Mouse (Mus musculus) kidney, adult 9 months (tissue): ENCODE data around the gene Ipo4.

Experiments used
- DNase-seq: peaks from one replicate; pipeline ENCODE4 v3.0.0; 2022

The Ipo4 gene

DNA sequence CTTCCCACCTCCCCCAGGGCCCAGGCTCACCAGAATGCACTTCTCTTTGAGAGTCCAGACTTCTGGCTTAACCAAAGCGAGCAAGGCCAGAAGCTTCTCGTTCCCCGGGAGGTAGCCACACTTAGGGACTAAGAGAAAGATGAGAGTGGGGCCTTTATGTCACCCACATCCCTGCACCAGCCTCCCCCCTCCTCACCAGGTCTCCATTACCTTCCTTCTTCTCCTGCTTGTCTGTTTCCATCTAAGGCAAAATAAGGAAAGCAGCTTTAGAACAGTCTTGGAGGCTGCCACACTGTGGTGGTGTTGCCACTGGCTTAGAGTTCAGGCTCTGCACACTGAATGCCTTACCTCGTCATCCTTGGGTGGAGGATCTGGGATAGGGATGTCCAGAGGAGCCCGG lies 46.5 kb downstream of the Ipo4 start:
- no peak for DNase-seq

DNA sequence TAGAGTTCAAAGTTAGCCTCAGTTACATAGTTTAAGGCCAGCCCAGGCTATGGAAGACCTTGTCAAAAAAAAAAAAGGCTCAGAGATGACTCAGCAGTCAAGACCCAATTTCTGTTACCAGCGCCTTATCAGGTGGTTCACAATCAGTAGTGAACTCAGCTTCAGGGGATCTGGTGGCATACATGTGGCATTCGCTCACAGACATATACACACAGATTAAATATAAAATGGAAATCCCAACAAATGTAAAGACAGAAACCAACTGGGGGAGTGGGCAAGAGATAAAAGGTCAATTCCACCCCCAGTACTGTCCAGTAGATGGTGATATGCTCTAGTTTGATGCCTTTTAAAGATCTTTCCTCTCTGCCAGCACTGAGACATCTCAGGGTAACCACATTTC lies 49.6 kb downstream of the Ipo4 start:
- no peak for DNase-seq

DNA sequence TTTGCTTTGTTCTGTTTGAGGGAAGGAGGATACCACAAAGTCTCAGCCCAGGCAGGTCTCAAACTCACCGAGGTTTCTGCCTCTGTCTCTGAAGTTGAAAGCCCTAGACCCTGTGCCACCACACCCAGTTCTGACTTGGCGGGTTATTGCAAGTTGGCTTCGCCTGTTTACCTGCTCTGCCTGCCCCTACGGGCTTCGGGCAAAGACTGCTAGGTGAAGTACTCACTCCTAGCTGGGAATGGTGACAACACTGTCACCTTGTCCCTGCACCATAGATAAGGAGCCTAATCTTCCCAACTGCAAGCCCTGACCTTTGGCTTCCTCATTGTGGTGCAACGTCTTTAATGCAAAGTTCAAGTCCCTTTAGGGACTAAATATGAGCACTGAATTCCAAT lies 50.2 kb downstream of the Ipo4 start:
- DNase-seq: no peak

DNA sequence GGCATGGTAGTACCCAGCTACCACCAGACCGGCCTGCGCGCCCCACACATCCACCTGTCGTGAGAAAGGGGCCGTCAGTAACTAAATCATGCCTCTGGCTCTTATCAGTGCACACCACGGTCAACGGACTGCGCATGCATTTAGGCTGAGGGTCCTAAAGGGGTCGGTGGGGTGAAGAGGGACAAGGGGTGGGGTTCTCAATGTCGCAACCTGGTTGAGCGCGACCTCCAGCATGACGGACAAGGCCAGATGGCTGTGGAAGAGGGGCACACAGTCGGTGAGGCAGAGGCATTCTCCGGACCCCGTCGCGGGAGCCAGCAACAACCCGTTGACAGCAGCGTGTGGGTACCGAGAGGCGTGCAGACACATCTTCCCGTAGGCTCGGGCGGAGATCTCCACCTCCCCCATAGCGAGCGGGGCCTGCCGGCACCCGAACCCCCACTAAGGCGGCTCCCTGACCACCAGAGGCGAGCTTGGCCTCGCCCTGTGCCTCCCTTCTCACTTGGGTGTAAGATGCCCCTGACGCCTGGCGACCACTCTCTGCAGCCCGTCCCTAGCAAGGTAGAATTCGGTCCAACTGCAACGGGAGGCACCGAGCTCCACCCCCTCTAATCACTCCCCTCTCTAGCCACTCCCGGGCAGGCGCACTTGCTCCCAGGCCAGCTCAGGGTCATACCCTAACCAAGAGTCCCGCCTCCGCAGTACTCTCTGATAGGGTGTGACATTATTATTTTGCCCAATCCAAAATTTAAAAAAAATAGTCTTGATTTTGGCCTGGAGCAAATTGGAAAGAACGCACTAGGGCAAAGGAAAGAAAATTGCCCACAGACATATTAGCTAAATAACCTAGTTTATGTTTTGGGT lies 50.8 kb downstream of the Ipo4 start, which contains the start of gene Emc9:
Gene Emc9, minus strand, starts transcription at position 601 of the 864 bp plus-strand sequence.
- peak; percentile 87 for DNase-seq

DNA sequence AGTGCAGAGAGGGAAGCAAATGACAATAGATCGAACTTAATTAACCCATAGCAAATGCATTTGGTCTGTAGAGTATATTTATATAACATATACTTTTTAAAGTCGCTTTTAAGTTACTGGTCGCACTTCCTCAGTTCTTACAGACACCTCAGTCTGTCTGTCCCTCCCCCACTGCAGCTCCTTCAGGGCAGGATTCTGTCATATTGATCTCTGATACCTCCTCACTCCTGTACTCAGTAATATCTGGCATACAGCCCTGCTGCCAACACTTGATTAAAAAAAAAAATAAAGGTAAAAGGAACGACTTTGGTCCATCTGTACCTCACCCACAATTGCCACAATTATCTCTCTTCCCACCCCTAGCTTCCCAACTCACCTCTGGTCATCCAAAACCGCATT lies 51.5 kb downstream of the Ipo4 start:
- DNase-seq: no peak

DNA sequence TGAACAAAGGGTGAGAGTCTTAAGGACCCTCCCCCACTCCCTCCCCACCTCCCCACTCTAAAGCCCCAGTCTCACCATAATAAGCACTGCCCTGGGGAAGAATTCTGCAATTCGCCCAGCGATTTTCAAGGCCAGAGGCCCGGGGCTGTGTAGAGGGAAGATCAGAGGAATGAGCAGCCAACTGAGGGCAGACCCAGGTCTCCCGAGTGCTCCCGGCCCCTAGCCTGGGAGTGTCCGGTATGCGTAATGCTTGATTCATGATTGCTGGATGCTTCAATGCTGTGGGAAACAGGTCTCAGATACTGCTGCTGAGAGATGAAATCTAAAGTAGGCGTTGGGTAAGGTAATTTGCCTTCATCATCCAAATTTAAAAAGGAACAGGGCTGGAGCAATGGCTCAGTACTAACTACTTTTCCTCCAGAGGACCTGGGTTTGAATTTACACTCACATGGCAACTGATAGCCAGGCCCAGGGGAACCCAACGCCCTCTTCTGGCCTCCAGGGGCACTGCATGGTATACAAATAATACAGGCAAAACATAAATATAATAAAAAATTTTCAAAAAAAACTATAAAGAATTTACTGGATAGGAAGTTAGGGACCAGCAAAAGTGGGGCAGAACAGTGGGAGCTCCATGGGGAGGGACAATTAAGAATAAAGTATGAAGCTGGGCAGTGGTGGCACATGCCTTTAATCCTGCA lies 53.6 kb downstream of the Ipo4 start:
- DNase-seq: no peak

DNA sequence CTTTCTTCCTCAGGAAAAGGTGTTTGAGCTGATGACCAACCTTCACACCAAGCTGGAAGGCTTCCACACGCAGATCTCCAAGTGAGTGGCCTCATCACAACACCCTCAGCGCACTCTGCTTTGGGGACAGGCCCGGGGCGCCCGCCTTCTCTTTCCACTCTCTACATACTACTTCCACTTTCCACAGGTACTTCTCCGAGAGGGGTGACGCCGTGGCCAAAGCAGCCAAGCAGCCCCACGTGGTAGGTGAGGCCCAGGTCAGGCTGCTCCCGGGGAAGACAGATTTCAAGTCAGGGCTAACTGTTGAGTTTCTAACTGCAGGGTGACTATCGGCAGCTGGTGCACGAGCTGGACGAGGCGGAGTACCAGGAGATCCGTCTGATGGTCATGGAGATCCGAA lies 55.0 kb downstream of the Ipo4 start:
- DNase-seq: no peak

DNA sequence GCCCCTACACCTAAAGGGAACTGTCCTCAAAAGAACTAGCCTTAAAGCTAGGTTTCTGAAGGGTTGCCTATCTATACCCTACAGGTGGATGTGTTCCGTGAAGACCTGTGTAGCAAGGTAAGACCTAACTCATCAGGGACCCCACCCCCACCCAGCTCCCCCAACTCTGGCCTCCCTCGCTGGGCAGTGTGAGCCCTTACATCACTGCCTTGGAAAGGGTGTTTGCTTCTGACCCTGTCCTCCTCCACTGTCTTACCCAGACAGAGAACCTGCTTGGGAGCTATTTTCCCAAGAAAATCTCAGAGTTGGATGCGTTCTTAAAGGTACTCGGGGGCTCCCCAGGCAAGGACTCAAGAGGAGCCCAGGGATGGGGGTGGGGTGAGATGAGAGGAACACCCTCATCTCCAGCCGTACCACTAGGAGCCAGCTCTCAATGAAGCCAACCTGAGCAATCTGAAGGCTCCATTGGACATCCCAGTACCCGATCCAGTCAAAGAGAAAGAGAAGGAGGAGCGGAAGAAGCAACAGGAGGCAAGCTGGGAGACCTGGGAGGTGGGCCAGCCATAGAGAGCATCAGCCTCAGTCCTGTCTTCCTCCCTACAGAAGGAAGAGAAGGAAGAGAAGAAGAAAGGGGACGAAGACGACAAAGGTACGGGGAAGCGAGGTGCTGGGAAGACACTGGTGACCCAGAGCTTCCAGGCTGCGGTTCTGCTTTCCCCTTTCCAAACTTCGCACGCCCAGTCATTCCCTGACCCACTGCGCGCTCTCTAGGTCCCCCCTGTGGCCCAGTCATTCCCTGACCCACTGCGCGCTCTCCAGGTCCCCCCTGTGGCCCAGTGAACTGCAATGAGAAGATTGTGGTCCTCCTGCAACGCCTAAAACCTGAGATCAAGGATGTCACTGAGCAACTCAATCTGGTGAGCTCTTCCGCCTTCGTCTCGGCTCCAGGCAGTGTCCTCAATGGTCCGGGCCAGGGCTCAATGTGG lies 56.0 kb downstream of the Ipo4 start:
- no peak for DNase-seq

DNA sequence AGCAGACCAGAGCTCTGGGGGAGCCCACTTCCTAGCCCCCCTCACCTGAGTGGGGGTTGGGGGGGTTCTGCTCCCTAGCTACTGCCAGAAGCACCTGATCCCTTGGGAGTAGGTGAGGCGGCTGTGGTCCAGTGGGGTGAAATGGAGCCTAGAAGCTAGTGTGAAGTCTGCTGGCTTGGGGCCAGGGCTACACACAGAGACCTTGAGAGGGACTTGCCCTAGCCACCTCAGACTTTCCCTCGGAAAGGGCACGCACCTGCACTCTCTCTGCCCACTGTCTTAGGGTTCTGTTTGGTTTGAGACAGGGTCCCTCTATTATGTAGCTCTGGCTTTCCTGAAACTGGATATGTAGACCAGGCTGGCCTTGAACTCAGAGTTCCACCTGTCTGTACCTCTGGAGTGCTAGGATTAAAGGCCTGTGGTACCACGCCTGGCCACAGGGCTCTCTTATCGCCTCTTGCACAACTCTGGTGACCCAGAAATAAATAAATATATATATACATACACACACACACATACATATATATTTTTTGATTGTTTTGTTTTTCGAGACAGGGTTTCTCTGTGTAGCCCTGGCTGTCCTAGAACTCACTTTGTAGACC lies 57.0 kb downstream of the Ipo4 start:
- DNase-seq: peak; percentile 79

DNA sequence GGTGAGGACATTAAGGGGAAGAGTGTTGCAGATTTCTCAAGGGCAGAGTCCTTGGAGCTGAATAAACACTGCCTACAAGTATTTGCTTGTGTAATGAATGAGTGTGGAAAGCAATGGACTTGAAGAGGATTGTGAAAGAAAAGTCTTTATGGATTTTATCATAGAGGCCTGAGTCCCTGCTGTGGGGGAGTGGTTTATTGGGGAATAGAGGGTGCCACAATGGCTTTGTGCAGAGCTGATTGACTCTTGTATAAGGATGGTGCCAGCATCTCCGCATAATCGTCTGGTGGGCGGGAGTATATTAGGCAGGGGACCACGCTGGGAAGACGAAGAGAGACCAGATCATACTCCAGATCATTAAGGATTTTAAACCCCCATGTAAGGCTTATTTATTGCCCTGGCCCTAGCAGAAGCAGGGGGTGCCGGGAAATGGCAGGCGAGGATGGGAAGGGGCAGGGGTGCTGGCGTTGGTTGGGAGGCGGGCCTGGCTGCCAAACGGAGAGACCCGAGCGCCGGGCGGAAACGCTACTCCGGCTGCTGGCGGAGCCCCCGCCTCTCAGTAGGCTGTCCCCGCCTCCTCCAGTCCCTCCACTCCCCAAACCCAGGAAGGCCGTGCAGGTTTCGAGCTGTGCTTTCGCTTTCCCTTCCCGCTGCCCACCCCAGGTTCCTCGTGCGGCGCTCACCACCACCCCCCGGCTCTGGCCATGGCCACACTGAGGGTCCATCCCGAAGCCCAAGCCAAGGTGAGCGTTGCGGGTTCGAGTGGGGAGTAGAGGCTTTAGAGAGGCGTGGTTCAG lies 57.7 kb downstream of the Ipo4 start, which contains the start of gene Psme1:
Gene Psme1, plus strand, starts transcription at position 253 of the 797 bp plus-strand sequence.
- DNase-seq: peak; percentile 77

DNA sequence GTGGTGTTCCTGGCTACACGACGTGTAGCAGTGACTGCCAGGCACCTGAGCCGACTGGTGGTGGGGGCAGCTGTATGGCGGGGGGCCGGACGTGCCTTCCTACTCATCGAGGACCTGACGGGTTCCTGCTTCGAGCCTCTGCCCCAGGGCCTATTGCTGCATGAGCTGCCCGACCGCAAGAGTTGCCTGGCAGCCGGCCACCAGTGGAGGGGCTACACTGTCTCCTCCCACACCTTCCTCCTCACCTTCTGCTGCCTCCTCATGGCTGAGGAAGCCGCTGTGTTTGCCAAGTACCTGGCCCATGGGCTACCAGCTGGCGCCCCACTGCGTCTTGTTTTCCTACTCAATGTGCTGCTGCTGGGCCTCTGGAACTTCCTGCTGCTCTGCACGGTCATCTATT lies 59.4 kb downstream of the Ipo4 start:
- DNase-seq: peak; percentile 42

DNA sequence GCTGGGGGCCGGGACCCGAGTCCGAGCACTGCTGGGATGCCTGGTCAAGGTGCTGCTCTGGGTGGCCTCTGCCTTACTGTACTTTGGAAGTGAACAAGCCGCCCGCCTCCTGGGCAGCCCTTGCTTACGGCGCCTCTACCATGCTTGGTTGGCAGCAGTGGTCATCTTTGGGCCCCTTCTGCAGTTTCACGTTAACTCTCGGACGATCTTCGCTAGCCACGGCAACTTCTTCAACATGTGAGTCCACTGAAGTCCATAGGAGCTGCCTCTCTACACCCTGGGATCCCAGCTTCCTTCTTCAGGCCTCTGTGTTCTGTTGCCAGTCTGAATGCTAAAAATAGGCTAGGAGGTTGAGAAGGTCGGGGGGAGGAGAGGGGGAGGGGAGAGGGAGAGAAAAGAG lies 60.0 kb downstream of the Ipo4 start:
- DNase-seq: peak; percentile 66
